Comparison of ENCODE assay signal across 9 mouse cellular contexts in genomic region chr17:15828131-15828917, GRCm38 (mm10). TPM values are rescaled to one million over a fixed set of nuclear protein-coding genes. Genes with fewer than 3 reads are reported as not detected.
A peak's percentile ranks its signal among the peaks of the same experiment; 100 is the strongest.
DNase-seq lines count a peak whose midpoint lies in the region; ATAC-seq lines count a peak whose summit lies in the region.
"Had no signal": no experiment of that assay in that cellular context is flagged by ENCODE, and none has a peak within 500 bp of the region (broad histone marks: within the 10 kb centered on the region; RNA-seq: fewer than 3 reads in every experiment).

No protein-coding gene starts in this region.

- peak overlapping the region; percentile 97; the same call in 1 of the 2 replicates for H3K27ac ChIP-seq in neural tube, embryonic 11.5 days (ENCODE audit: low read depth, low read length)
- no peak overlapping the region; the same call in 1 of the 2 replicates for H3K27ac ChIP-seq in forebrain, embryonic 16.5 days (ENCODE audit: low read length)
- H3K27ac ChIP-seq in midbrain, embryonic 10.5 days (replicated peaks) = peak overlapping the region; percentile 94
- H3K27ac ChIP-seq: lung, embryonic 15.5 days had no signal

- no peaks in the 10 kb centered on the region for H3K27me3 ChIP-seq in neural tube, embryonic 11.5 days (ENCODE audit: control insufficient read depth, insufficient read depth, low read length)
- no peaks in the 10 kb centered on the region for H3K27me3 ChIP-seq in forebrain, embryonic 16.5 days (replicated peaks; ENCODE audit: control insufficient read depth, insufficient read depth, low read length)
- H3K27me3 ChIP-seq in midbrain, embryonic 10.5 days (ENCODE audit: low read depth, poor library complexity, severe bottlenecking) = peaks cover 14% of the 10 kb centered on the region; the same call in 1 of the 2 replicates

- no peak for ATAC-seq in neural tube, embryonic 11.5 days (ENCODE audit: insufficient read depth, low FRiP score, low TSS enrichment)
- ATAC-seq in forebrain, embryonic 16.5 days = no peak

- peak overlapping the region; percentile 89 for H3K9ac ChIP-seq in neural tube, embryonic 11.5 days (ENCODE audit: low read length)
- H3K9ac ChIP-seq in forebrain, embryonic 16.5 days (replicated peaks; ENCODE audit: low read depth, low read length) = peak overlapping the region; percentile 22; the same call in 1 of the 2 replicates

- H3K36me3 ChIP-seq in neural tube, embryonic 11.5 days (ENCODE audit: control insufficient read depth, insufficient read depth, low read length) = no peaks in the 10 kb centered on the region
- no peaks in the 10 kb centered on the region for H3K36me3 ChIP-seq in forebrain, embryonic 16.5 days (ENCODE audit: control insufficient read depth, insufficient read depth)
- H3K36me3 ChIP-seq in midbrain, embryonic 10.5 days = no peaks in the 10 kb centered on the region
- H3K36me3 ChIP-seq: lung, embryonic 15.5 days had no signal

- H3K4me3 ChIP-seq in neural tube, embryonic 11.5 days (ENCODE audit: low read depth, low read length) = peak overlapping the region; percentile 73
- H3K4me3 ChIP-seq in forebrain, embryonic 16.5 days (replicated peaks; ENCODE audit: low read length) = peak overlapping the region; percentile 74
- H3K4me3 ChIP-seq in midbrain, embryonic 10.5 days = peak overlapping the region; percentile 91

- H3K9me3 ChIP-seq in neural tube, embryonic 11.5 days (ENCODE audit: control insufficient read depth, low read length) = no peaks in the 10 kb centered on the region
- no peaks in the 10 kb centered on the region for H3K9me3 ChIP-seq in forebrain, embryonic 16.5 days (ENCODE audit: control insufficient read depth, low read length)
- no peaks in the 10 kb centered on the region for H3K9me3 ChIP-seq in midbrain, embryonic 10.5 days (replicated peaks)
- H3K9me3 ChIP-seq: lung, embryonic 15.5 days had no signal

- 38% methylated on average over 8 of the region's 8 CpGs for WGBS in neural tube, embryonic 11.5 days
- WGBS in forebrain, embryonic 16.5 days = 58% methylated on average over 8 of the region's 8 CpGs
- WGBS in midbrain, embryonic 10.5 days = 56% methylated on average over 8 of the region's 8 CpGs

- DNase-seq in neural tube, embryonic 11.5 days (ENCODE audit: low spot score) = no peak
- DNase-seq in neural tube, embryonic 10.5 days (ENCODE audit: extremely low spot score, low spot score) = no peak
- no peak for DNase-seq in midbrain, embryonic 10.5 days (ENCODE audit: low spot score)
- no peak for DNase-seq in adrenal gland, adult (ENCODE audit: inconsistent age in 2 of 2, low spot score in 1 of 2)
- DNase-seq in gastrocnemius, postnatal 10 days = no peak
- no peak for DNase-seq in yolk sac, embryonic 10.5 days (ENCODE audit: low spot score)
- DNase-seq: right cerebral cortex, postnatal 14 days had no signal

- peak overlapping the region; percentile 70 for H3K4me2 ChIP-seq in neural tube, embryonic 11.5 days (ENCODE audit: low read depth)
- H3K4me2 ChIP-seq in forebrain, embryonic 16.5 days (ENCODE audit: low read length) = peak overlapping the region; percentile 92

- peaks cover 13% of the 10 kb centered on the region for H3K4me1 ChIP-seq in neural tube, embryonic 11.5 days (ENCODE audit: control insufficient read depth, insufficient read depth, low read length)
- H3K4me1 ChIP-seq in forebrain, embryonic 16.5 days (replicated peaks; ENCODE audit: control insufficient read depth, insufficient read depth, low read length) = peaks cover 37% of the 10 kb centered on the region
- H3K4me1 ChIP-seq in midbrain, embryonic 10.5 days = peaks cover 68% of the 10 kb centered on the region

RNA-seq across cellular contexts. Expression of gene Rgmb, which starts 2.5 kb away (rescaled TPM):
- polyA plus RNA-seq in neural tube, embryonic 11.5 days (2014; fragmentation: Nextera tagmentation; extraction: Ambion mirVana) = 109 and 110 TPM in 2 replicates
- 43.0 and 48.7 TPM in 2 replicates for polyA plus RNA-seq in forebrain, embryonic 16.5 days (2015; fragmentation: Nextera tagmentation; extraction: Ambion mirVana)
- polyA plus RNA-seq in midbrain, embryonic 10.5 days (2016; fragmentation: Nextera tagmentation; extraction: Ambion mirVana) = 27.6 and 43.0 TPM in 2 replicates
- total RNA-seq in gastrocnemius, postnatal 10 days (2021) = 10 to 100 TPM; 52.1 to 62.3 TPM
